Mouse (Mus musculus) yolk sac, embryonic 10.5 days (tissue): Measurements from ENCODE around the gene Tmem164.

Experiments used
- DNase-seq: peaks from one replicate; pipeline ENCODE4 v3.0.0-alpha.2; 2017; ENCODE audit warnings: low spot score

The Tmem164 gene

GRCm38 (mm10) chrX:142748574-142748973, 67.4 kb downstream of the Tmem164 start:
- DNase-seq: no peak

GRCm38 (mm10) chrX:142750775-142751174, 69.6 kb downstream of the Tmem164 start:
- no peak for DNase-seq

GRCm38 (mm10) chrX:142755542-142755941, 74.3 kb downstream of the Tmem164 start:
- no peak for DNase-seq

- no peak for DNase-seq
These were observed 79.2 kb downstream of the Tmem164 start for GRCm38 (mm10) chrX:142760415-142760814.

- no peak for DNase-seq
These were observed 82.1 kb downstream of the Tmem164 start for GRCm38 (mm10) chrX:142763337-142763736.

- no peak for DNase-seq
These were observed 88.5 kb downstream of the Tmem164 start for GRCm38 (mm10) chrX:142769698-142770097.

GRCm38 (mm10) chrX:142773658-142774057, 92.5 kb downstream of the Tmem164 start:
- no peak for DNase-seq

- DNase-seq: no peak
These were observed 94.9 kb downstream of the Tmem164 start for GRCm38 (mm10) chrX:142776131-142776530.

- DNase-seq: no peak
These were observed 97.4 kb downstream of the Tmem164 start for GRCm38 (mm10) chrX:142778638-142779037.

- no peak for DNase-seq
These were observed 105.2 kb downstream of the Tmem164 start for GRCm38 (mm10) chrX:142786160-142787052.

- no peak for DNase-seq
These were observed 111.0 kb downstream of the Tmem164 start for GRCm38 (mm10) chrX:142792185-142792584.

GRCm38 (mm10) chrX:142794069-142794610, 112.9 kb downstream of the Tmem164 start:
- DNase-seq: no peak

- DNase-seq: no peak
These were observed 123.4 kb downstream of the Tmem164 start for GRCm38 (mm10) chrX:142804596-142804995.

- DNase-seq: no peak
These were observed 124.9 kb downstream of the Tmem164 start for GRCm38 (mm10) chrX:142806126-142806525.

- no peak for DNase-seq
These were observed 125.4 kb downstream of the Tmem164 start for GRCm38 (mm10) chrX:142806620-142807061.

GRCm38 (mm10) chrX:142808411-142808810, 127.2 kb downstream of the Tmem164 start:
- DNase-seq: no peak

- no peak for DNase-seq
These were observed 131.9 kb downstream of the Tmem164 start for GRCm38 (mm10) chrX:142813146-142813545.

- DNase-seq: no peak
These were observed 137.0 kb downstream of the Tmem164 start for GRCm38 (mm10) chrX:142818057-142818682.

- DNase-seq: no peak
These were observed 140.0 kb downstream of the Tmem164 start for GRCm38 (mm10) chrX:142821239-142821638.

GRCm38 (mm10) chrX:142821846-142822245, 140.6 kb downstream of the Tmem164 start:
- no peak for DNase-seq

- no peak for DNase-seq
These were observed 144.1 kb downstream of the Tmem164 start for GRCm38 (mm10) chrX:142825309-142825708.

- no peak for DNase-seq
These were observed 146.4 kb downstream of the Tmem164 start for GRCm38 (mm10) chrX:142827644-142828043.
